Mouse (Mus musculus) layer of hippocampus, adult 2 months (tissue): ENCODE measurements around the gene Lrtm2. TPM values are rescaled to one million over a fixed set of nuclear protein-coding genes. Genes with fewer than 3 reads are reported as not detected.
A peak's percentile ranks its signal among the peaks of the same experiment; 100 is the strongest.

Experiments
- DNase-seq, 2 experiments: peaks; one replicate each; pipeline ENCODE4 v3.0.0; 2022; ENCODE audit warnings: low spot score in 2 of 2
- H3K27ac ChIP-seq: fragments of 200-600 bp; 2 replicates; pipeline ENCODE4 v1.8.1; 2022
- H3K4me3 ChIP-seq: fragments of 200-600 bp; 2 replicates; pipeline ENCODE4 v1.8.1; 2022; ENCODE audit warnings: mild to moderate bottlenecking
- CTCF ChIP-seq: fragments of 200-600 bp; conservative IDR thresholded peaks from 2 replicates; pipeline ENCODE4 v1.8.1; 2022; ENCODE audit warnings: antibody characterized with exemption, mild to moderate bottlenecking, moderate library complexity
- total RNA-seq, 2 experiments: library from RNA; stranded (reverse); gene quantifications; 2 replicates each; pipeline ENCODE4 v1.2.3; 2021

Lrtm2 gene
- total RNA-seq, 2 experiments from 2014 or later, result 43.3 to 44.6 TPM

GRCm38 (mm10) chr6:119310176-119310575 lies 20.4 kb downstream of the Lrtm2 start:
- peak overlapping the region; percentile 55 for H3K27ac ChIP-seq
- no peak for TF ChIP-seq CTCF
- peak in 1 of 2 experiments; percentile 50 for DNase-seq
- no peak overlapping the region for H3K4me3 ChIP-seq

GRCm38 (mm10) chr6:119307867-119308413 lies 22.6 kb downstream of the Lrtm2 start:
- no peak for DNase-seq
- no peak overlapping the region for H3K4me3 ChIP-seq
- H3K27ac ChIP-seq, result no peak overlapping the region
- TF ChIP-seq CTCF, result no peak

GRCm38 (mm10) chr6:119303331-119303730 lies 27.2 kb downstream of the Lrtm2 start:
- TF ChIP-seq CTCF, result no peak
- Histone ChIP-seq H3K4me3 (no peak overlapping the region), H3K27ac (no peak overlapping the region)
- DNase-seq, result no peak

GRCm38 (mm10) chr6:119301310-119301709 lies 29.3 kb downstream of the Lrtm2 start:
- Histone ChIP-seq H3K4me3 (no peak overlapping the region), H3K27ac (no peak overlapping the region)
- no peak for TF ChIP-seq CTCF
- DNase-seq, result no peak

GRCm38 (mm10) chr6:119280761-119281160 lies 49.8 kb downstream of the Lrtm2 start:
- peak overlapping the region; percentile 74 for H3K27ac ChIP-seq
- no peak overlapping the region for H3K4me3 ChIP-seq
- DNase-seq, result peak; percentile 58 to 69
- peak; percentile 57 for TF ChIP-seq CTCF

- Histone ChIP-seq H3K27ac (peak overlapping the region; percentile 46; the same call in 1 of the 2 replicates), H3K4me3 (no peak overlapping the region)
- TF ChIP-seq CTCF, result no peak
- DNase-seq, result peak in 1 of 2 experiments; percentile 13
Measured at GRCm38 (mm10) chr6:119276713-119277112, 53.9 kb downstream of the Lrtm2 start.

Other genes starting within 250 kb of the Lrtm2 start
- gene Dcp1b, start 155.5 kb downstream of the Lrtm2 start, total RNA-seq, result 10 to 100 TPM; 18.6 to 21.2 TPM
- gene Cacna1c, start 134.3 kb downstream of the Lrtm2 start, total RNA-seq, result 10 to 100 TPM; 86.4 to 90.0 TPM
- 1 to 10 TPM; 1.8 to 1.9 TPM for gene Cacna2d4, start 94.2 kb downstream of the Lrtm2 start, total RNA-seq
- gene Adipor2, start 86.9 kb upstream of the Lrtm2 start, total RNA-seq, result 10 to 100 TPM; 37.1 to 40.5 TPM
- gene Fbxl14, start 148.9 kb upstream of the Lrtm2 start, total RNA-seq, result 10 to 100 TPM; 32.3 to 34.3 TPM
- 1 to 10 TPM; 2.0 TPM for gene Wnt5b, start 213.6 kb upstream of the Lrtm2 start, total RNA-seq